Mouse (Mus musculus): ENCODE measurements around the gene Mrpl52.

Mrpl52 gene

DNA sequence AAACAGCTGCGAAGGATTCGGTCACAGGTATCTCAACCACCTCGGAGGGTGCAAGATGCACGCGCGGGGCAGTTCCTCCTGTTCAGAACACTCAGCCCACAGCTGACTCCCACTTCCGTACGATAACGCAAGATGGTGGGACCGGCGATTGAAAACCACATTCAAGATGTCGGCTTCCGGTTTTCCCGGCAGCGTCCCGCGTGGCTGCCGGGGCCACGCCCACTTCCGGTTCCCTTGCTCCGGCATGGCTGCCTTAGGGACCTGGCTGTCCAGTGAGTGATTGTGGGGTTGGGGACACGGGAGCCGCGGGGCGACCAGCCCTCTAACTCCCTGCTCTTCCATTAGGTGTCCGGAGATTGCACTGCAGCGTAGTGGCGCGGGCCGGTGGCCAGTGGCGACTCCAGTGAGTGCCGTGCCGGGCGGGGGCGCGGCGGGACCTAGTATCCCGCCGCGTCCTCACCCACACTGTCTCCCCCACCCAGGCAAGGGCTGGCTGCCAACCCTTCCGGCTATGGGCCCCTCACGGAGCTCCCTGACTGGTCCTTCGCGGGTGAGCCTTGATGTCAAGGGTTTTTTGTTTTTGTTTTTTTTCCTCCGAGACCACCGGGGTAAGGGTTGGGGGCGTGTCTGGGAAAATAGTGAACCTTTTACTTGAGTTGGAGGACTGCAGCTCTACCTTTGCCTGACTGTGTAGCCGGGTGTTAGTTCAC is at the start of gene Mrpl52:
Mrpl52 (plus strand) TSS at position 221 of the 710 bp plus-strand sequence.
- no peak for DNase-seq (ENCODE audit: low read depth)

DNA sequence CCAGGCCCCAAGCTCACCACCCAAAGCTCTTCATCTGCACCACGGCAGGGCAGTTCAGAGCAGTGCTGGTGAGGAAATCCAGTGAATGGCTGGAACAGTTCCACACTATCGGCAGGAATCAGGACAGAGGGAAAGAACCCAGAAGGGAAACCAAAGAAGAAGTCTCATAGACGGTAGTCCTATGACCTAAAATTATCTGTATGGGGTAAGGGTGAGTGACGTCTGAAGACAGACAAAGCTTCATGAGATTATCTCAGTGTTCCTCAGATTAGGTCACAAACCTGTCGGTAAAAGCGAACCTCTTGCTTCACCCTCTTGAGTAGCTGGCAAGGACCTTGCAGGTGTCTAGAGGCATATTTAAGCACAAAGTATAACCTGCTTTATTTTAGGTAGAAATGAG is 49.5 kb upstream of the Mrpl52 start:
- no peak for DNase-seq (ENCODE audit: low read depth)

DNA sequence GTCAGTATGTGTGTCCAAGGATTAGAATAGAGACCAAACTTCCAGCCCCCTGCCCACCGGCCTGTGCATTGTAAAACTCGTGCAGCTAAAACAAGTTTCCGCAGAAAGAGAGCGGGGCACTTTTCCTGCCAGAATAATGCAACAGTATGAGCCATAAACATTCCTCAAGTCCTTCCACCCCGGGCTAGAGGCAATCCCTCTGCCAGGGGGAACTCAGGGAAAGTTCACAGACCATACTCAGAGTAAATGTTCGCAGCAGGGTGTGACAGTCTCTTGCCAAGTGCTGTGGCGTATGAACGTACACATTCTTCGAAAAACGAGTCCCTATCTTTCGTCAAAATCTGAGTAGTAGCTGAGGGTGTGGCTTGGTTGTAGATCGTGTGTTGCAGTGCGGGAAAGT is 47.1 kb upstream of the Mrpl52 start:
- no peak for DNase-seq (ENCODE audit: low read depth)

- no peak for DNase-seq (ENCODE audit: low read depth)
These were observed 46.1 kb upstream of the Mrpl52 start for GRCm38 (mm10) chr14:54380616-54381015.

DNA sequence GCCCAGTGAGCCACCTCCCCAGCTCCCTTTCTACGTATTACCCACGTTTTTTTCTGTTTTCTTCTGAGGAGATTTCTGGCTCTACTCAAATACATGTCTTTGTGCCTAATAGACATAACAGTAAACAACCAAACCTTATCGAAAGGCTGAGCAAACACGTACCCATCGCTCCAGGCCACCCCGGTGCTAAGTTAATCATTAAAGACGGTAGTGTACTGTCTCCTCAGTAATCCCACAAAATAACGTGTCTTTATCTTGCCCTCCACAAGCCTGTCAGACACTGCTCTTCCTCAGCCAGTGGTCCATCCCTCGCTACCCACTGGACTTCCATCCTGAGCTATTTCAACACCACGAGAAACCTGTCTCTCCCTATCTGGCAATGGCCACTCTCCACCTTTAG is 44.9 kb upstream of the Mrpl52 start:
- DNase-seq (ENCODE audit: low read depth) = no peak

DNA sequence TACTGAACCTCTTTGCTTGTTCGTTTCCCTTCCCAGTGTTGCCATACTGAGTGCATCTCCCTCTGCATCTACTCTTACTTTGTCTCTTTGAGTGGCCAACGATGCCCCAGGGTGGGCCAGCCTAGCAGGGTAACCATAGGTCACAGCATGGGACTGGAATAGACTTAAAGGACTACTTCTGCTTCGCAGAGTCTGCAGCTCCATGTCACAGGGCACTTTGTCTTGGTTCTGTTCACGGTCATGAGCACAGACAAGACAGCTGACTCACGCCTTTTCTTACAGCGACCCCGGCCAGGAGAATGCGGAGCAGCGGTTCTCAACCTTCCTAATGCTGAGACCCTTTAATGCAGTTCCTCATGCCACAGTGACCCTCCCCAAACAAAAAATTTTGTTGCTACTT is 44.1 kb upstream of the Mrpl52 start:
- DNase-seq (ENCODE audit: low read depth) = no peak

- no peak for DNase-seq (ENCODE audit: low read depth)
These were observed 43.3 kb upstream of the Mrpl52 start for GRCm38 (mm10) chr14:54383355-54383771.

GRCm38 (mm10) chr14:54384396-54384795 is 42.3 kb upstream of the Mrpl52 start:
- DNase-seq (ENCODE audit: low read depth) = no peak

DNA sequence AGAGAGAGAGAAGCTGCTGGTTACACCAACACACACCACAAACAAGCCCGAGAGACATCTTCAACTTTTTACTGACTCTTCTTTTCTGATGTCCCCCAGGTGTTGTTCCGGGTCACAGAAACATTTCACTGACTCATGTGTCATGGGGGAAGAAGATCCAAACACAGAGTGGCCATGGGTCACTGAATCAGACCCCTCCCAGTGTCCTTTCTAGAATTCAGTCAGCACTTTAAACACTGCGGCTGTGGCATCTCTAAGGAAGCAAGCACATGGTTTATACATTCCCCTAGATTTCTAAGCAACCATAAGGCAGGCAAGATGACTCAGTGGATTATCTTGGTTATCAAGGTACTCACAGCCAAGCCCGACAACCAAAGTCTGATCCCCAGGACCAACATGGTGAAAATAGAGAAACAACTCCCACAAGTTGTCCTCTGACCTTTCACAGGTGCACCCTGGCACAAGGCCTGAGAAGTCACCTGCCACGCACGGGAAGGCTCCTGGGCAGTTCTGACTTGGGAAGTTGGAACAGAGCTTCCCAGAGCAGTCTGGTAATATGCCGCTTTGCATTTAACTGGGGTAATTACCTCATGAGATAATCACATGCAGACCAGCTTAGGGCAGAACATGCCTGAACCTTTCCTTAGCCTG is 40.6 kb upstream of the Mrpl52 start:
- no peak for DNase-seq (ENCODE audit: low read depth)

DNA sequence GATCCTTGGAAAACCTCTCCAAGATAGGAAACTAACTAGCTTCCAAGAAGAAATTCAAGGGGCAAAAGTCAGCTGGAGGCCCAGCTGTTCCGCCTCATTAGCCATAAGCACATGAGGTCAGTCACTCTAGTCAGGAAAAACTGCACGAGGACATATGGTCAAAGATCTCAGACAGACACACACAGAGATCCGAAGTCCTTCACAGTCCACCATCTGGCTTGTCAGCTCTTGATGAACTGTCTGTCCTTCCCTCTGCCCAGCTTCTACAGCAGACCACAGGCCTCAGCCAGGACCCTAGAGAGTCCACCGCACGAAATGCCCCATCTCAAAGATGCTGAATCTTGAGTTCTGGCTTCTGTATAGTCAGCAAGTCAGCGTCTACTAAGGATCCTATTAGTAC is 39.2 kb upstream of the Mrpl52 start:
- DNase-seq (ENCODE audit: low read depth) = no peak

DNA sequence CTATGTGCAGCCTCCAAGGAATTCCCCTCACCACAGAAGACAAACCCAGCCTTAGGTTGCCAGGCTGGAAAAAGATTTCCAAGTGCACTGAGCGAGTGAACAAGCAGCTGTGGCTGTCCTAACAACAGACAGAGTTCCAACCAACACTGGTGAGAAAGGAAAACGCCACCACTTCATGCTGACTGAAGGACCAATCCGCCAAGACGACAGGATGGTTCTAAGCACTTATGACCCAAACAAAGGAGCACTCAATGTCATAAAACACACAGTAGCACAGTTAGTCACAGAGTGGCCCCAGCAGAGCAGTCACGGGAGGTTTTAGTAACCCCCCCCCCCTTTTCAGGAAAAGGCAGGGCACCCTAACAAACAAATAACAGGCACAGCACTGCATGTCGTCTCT is 35.9 kb upstream of the Mrpl52 start:
- no peak for DNase-seq (ENCODE audit: low read depth)

- DNase-seq (ENCODE audit: low read depth) = no peak
These were observed 32.9 kb upstream of the Mrpl52 start for GRCm38 (mm10) chr14:54393794-54394193.

DNA sequence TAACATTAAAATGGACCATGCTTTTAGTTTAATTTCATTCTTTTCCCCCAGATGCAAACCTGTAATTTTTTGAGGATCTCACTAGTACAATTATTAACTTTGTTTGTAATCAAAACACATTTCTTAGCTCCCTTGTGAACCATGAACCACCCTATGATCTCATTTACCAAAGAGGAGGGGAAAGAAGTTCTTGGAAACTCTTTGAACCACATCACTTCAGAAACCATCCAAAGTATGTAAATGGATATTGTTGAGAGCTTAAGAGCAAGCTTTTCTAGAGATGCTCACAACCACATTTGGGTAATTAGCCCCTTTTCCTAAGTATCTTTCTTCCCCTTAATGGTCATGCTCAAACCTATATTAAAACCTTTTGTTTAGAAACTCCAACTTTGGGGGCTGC is 32.4 kb upstream of the Mrpl52 start:
- DNase-seq (ENCODE audit: low read depth) = no peak

- DNase-seq (ENCODE audit: low read depth) = no peak
These were observed 30.0 kb upstream of the Mrpl52 start for GRCm38 (mm10) chr14:54396685-54397084.

GRCm38 (mm10) chr14:54397872-54398527 is 28.7 kb upstream of the Mrpl52 start:
- DNase-seq (ENCODE audit: low read depth) = no peak

GRCm38 (mm10) chr14:54398528-54398916 is 28.2 kb upstream of the Mrpl52 start:
- no peak for DNase-seq (ENCODE audit: low read depth)

DNA sequence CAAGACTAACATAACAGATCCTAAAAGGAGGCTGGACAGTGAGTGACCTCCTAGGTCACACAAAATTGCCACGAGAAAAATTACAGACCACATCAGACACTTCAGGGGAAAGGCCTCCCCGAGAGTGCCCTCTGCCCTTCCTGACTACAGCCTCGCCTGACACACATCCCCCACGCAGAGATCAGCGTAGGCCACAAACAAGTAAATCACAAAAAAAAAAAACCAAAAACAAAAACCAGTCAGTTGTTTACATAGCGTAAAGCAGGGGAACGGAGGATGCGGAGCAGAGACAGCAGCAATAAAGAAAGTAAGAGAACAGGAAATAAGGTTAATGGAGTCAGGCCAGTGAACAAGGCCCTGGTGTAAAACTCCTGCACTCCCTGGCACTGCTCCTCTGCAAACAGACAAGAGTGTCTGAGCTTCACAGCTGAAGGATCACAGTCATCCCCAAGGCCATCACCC is 27.8 kb upstream of the Mrpl52 start:
- no peak for DNase-seq (ENCODE audit: low read depth)

- no peak for DNase-seq (ENCODE audit: low read depth)
These were observed 25.0 kb upstream of the Mrpl52 start for GRCm38 (mm10) chr14:54401723-54402122.

DNA sequence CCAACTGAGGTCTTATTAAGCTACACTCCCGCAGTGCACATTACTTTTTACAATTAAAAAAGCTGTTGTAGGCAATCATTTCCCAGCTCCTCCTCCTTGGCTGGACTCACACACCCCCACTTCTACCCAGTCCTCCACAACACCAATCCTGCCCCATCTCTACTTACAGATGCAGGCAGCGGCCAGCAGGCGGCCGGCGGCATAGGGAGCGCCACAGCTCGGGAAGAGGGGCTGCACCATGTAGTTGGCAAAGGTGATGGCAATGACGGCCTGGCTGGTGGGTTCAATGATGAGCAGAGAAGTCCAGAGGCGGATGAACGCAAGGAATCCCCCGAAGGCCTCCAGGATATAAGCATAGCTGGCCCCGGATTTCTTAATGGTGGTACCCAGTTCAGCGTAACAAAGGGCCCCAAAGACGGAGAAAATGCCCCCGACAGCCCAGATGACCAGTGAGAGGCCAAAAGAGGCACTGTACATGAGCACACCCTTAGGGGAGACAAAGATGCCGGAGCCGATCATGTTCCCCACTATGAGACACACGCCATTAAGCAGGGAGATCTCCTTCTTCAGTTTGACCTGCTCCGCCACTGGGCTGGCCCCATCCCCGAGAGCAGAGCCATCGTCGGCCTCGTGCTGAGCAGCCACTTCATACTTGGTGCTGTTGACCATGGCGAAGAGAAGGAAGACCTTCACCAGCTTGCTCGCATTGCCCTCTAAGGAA is 18.2 kb upstream of the Mrpl52 start:
- no peak for DNase-seq (ENCODE audit: low read depth)

- no peak for DNase-seq (ENCODE audit: low read depth)
These were observed 17.6 kb upstream of the Mrpl52 start for GRCm38 (mm10) chr14:54409057-54409645.

- no peak for DNase-seq (ENCODE audit: low read depth)
These were observed 16.5 kb upstream of the Mrpl52 start for GRCm38 (mm10) chr14:54409980-54410810.

Data from c-Kit-positive CD71-negative TER-119-negative erythroid progenitor cells, embryonic 14.5 days (primary cell).